In the genomic region with DNA sequence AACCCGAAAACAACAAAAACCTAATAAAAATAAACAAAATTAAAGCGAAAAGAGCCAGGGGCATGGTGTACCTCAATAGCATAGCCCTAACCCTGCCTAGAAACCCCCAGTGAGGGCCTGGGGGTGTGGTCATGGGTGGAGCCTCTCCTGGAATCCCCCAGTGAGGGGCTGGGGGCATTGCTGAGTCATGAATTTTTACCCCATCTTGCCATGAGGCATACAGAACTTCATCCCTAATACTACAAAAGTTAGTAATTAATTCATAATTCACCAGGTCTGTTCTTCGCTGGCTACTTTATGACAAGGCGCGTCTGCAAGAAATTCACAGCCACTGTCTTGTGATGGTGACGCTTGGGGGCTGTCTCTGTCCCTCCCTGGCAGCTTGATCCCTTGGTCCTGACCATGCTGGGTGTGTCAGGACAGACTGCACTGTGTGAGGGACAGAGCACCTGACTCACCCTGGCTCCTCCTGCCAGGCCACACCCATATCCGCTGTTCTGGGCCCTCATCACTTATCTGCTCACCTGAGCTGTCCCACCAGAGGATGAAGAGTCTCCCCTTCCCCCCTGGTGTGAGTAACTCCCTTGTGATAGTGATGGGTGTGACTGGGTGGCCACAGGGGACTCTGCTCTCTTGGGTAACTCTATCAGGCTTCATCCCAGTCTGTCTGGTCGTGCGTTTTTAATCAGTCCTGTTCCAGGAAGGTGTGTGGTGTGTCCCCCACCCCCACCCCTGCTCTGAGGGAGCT, we compare ENCODE assay signal across 18 mouse cellular contexts. TPM values are rescaled to one million over a fixed set of nuclear protein-coding genes. Genes with fewer than 3 reads are reported as not detected.
DNase-seq lines count a peak whose midpoint lies in the region; ATAC-seq lines count a peak whose summit lies in the region.
"Had no signal": no experiment of that assay in that cellular context is flagged by ENCODE, and none has a peak within 500 bp of the region (broad histone marks: within the 10 kb centered on the region; RNA-seq: fewer than 3 reads in every experiment).

No protein-coding gene starts in this region.

- H3K4me1 ChIP-seq in heart, embryonic 10.5 days, result peaks cover 15% of the 10 kb centered on the region
- H3K4me1 ChIP-seq in liver, embryonic 13.5 days (replicated peaks), result peaks cover 80% of the 10 kb centered on the region
- H3K4me1 ChIP-seq in stomach, embryonic 16.5 days (ENCODE audit: control insufficient read depth, insufficient read depth, low read length), result no peaks in the 10 kb centered on the region
- 0 out of 2 replicates have a peak, but pooled peaks cover 4% of the 10 kb centered on the region for H3K4me1 ChIP-seq in limb, embryonic 10.5 days
- H3K4me1 ChIP-seq: hindbrain, embryonic 15.5 days; kidney, embryonic 15.5 days had no signal

- no peaks in the 10 kb centered on the region for H3K36me3 ChIP-seq in heart, embryonic 10.5 days
- peaks cover 5% of the 10 kb centered on the region; the same call in 1 of the 2 replicates for H3K36me3 ChIP-seq in liver, embryonic 13.5 days
- no peaks in the 10 kb centered on the region for H3K36me3 ChIP-seq in stomach, embryonic 16.5 days (ENCODE audit: control insufficient read depth, insufficient read depth, low read length)
- no peaks in the 10 kb centered on the region for H3K36me3 ChIP-seq in limb, embryonic 10.5 days
- H3K36me3 ChIP-seq: hindbrain, embryonic 15.5 days; kidney, embryonic 15.5 days had no signal

- peak; percentile 89 for ATAC-seq in liver, embryonic 13.5 days (ENCODE audit: low read depth)
- ATAC-seq in stomach, embryonic 16.5 days (ENCODE audit: insufficient read depth, low FRiP score), result peak; percentile 78
- ATAC-seq: activated CD4-positive, CD25-positive, alpha-beta regulatory T cell, adult 4 months had no signal

- H3K4me3 ChIP-seq in heart, embryonic 10.5 days, result no peak overlapping the region
- H3K4me3 ChIP-seq in liver, embryonic 13.5 days (replicated peaks), result no peak overlapping the region
- H3K4me3 ChIP-seq in stomach, embryonic 16.5 days (replicated peaks; ENCODE audit: low read length), result no peak overlapping the region
- no peak overlapping the region for H3K4me3 ChIP-seq in limb, embryonic 10.5 days
- H3K4me3 ChIP-seq: hindbrain, embryonic 15.5 days; kidney, embryonic 15.5 days; layer of hippocampus, adult 2 months had no signal

- 0 out of 2 replicates have a peak, but pooled peaks cover 16% of the 10 kb centered on the region for H3K27me3 ChIP-seq in heart, embryonic 10.5 days (ENCODE audit: insufficient read depth, poor library complexity, severe bottlenecking)
- H3K27me3 ChIP-seq in liver, embryonic 13.5 days, result no peaks in the 10 kb centered on the region
- H3K27me3 ChIP-seq in stomach, embryonic 16.5 days (ENCODE audit: control insufficient read depth, insufficient read depth, low read length), result no peaks in the 10 kb centered on the region
- 0 out of 2 replicates have a peak, but pooled peaks cover 4% of the 10 kb centered on the region for H3K27me3 ChIP-seq in limb, embryonic 10.5 days (ENCODE audit: low read depth, poor library complexity, severe bottlenecking)
- H3K27me3 ChIP-seq: hindbrain, embryonic 15.5 days; kidney, embryonic 15.5 days had no signal

- peak; percentile 90 for DNase-seq in heart, embryonic 10.5 days (ENCODE audit: low spot score)
- no peak for DNase-seq in heart, adult 9 months (ENCODE audit: low spot score in 2 of 2)
- DNase-seq in c-Kit-positive CD71-positive TER-119-positive erythroid progenitor cells, embryonic 14.5 days (ENCODE audit: low spot score), result peak; percentile 57
- peak; percentile 67 for DNase-seq in liver, embryonic 13.5 days
- no peak for DNase-seq in limb, embryonic 10.5 days (ENCODE audit: low spot score)
- DNase-seq in cerebellum, adult 11 months, result no peak
- DNase-seq in frontal cortex, postnatal 25 days (ENCODE audit: low spot score in 2 of 2), result no peak
- DNase-seq: cerebellum, adult 8-10 months; gastrocnemius, postnatal 14 days; lung, adult 18-20 months; lung, postnatal 4 days; right cerebral cortex, adult 18-20 months; thymus, adult 2 months had no signal

- H3K9me3 ChIP-seq in heart, embryonic 10.5 days, result no peaks in the 10 kb centered on the region
- H3K9me3 ChIP-seq in liver, embryonic 13.5 days (replicated peaks), result peaks cover 4% of the 10 kb centered on the region
- no peaks in the 10 kb centered on the region for H3K9me3 ChIP-seq in stomach, embryonic 16.5 days (replicated peaks; ENCODE audit: control insufficient read depth, low read length)
- no peaks in the 10 kb centered on the region for H3K9me3 ChIP-seq in limb, embryonic 10.5 days (replicated peaks)
- H3K9me3 ChIP-seq: hindbrain, embryonic 15.5 days; kidney, embryonic 15.5 days had no signal

- 0 out of 2 replicates have a peak overlapping the region, but pooled peaks have one; percentile 22 for H3K27ac ChIP-seq in heart, embryonic 10.5 days
- peak overlapping the region; percentile 71 for H3K27ac ChIP-seq in liver, embryonic 13.5 days
- no peak overlapping the region; the same call in 1 of the 2 replicates for H3K27ac ChIP-seq in stomach, embryonic 16.5 days (ENCODE audit: low read length)
- H3K27ac ChIP-seq in limb, embryonic 10.5 days, result no peak overlapping the region
- H3K27ac ChIP-seq: hindbrain, embryonic 15.5 days; kidney, embryonic 15.5 days; layer of hippocampus, adult 2 months had no signal

- peak overlapping the region; percentile 41 for H3K4me2 ChIP-seq in liver, embryonic 13.5 days
- no peak overlapping the region for H3K4me2 ChIP-seq in stomach, embryonic 16.5 days (ENCODE audit: low read depth, low read length)
- H3K4me2 ChIP-seq: hindbrain, embryonic 15.5 days; kidney, embryonic 15.5 days had no signal

- 51% methylated on average over 9 of the region's 9 CpGs for WGBS in heart, embryonic 10.5 days
- 42% methylated on average over 9 of the region's 9 CpGs for WGBS in liver, embryonic 13.5 days (ENCODE audit: insufficient replicate concordance)
- WGBS in stomach, embryonic 16.5 days, result 59% methylated on average over 9 of the region's 9 CpGs
- 65% methylated on average over 9 of the region's 9 CpGs for WGBS in limb, embryonic 10.5 days

- H3K9ac ChIP-seq in liver, embryonic 13.5 days, result peak overlapping the region; percentile 33
- no peak overlapping the region for H3K9ac ChIP-seq in stomach, embryonic 16.5 days (ENCODE audit: low read length)
- H3K9ac ChIP-seq: hindbrain, embryonic 15.5 days; kidney, embryonic 15.5 days had no signal

RNA-seq across cellular contexts. Expression of gene Creb3l3, which starts 3.6 kb away (rescaled TPM):
- polyA plus RNA-seq in heart, embryonic 10.5 days (2016; fragmentation: Nextera tagmentation; extraction: Ambion mirVana), result 0.43 and 2.4 TPM in 2 replicates
- 22.3 and 22.5 TPM in 2 replicates for polyA plus RNA-seq in liver, embryonic 13.5 days (2015; fragmentation: Nextera tagmentation; extraction: Ambion mirVana)
- 14.5 and 18.9 TPM in 2 replicates for polyA plus RNA-seq in stomach, embryonic 16.5 days (2015; fragmentation: Nextera tagmentation; extraction: Ambion mirVana)
- 0.58 and 0.66 TPM in 2 replicates for polyA plus RNA-seq in limb, embryonic 10.5 days (2016; fragmentation: Nextera tagmentation; extraction: Ambion mirVana)
- polyA plus RNA-seq: activated CD4-positive, CD25-positive, alpha-beta regulatory T cell, adult 4 months had no signal

RNA-seq across cellular contexts. Expression of gene Map2k2, which starts 10.6 kb away (rescaled TPM):
- 173 and 196 TPM in 2 replicates for polyA plus RNA-seq in heart, embryonic 10.5 days (2016; fragmentation: Nextera tagmentation; extraction: Ambion mirVana)
- polyA plus RNA-seq in liver, embryonic 13.5 days (2015; fragmentation: Nextera tagmentation; extraction: Ambion mirVana), result 127 and 130 TPM in 2 replicates
- 143 and 145 TPM in 2 replicates for polyA plus RNA-seq in stomach, embryonic 16.5 days (2015; fragmentation: Nextera tagmentation; extraction: Ambion mirVana)
- 244 and 245 TPM in 2 replicates for polyA plus RNA-seq in limb, embryonic 10.5 days (2016; fragmentation: Nextera tagmentation; extraction: Ambion mirVana)

RNA-seq across cellular contexts. Expression of gene Thop1, which starts 25.3 kb away (rescaled TPM):
- 58.0 and 73.9 TPM in 2 replicates for polyA plus RNA-seq in heart, embryonic 10.5 days (2016; fragmentation: Nextera tagmentation; extraction: Ambion mirVana)
- polyA plus RNA-seq in liver, embryonic 13.5 days (2015; fragmentation: Nextera tagmentation; extraction: Ambion mirVana), result 35.1 and 38.2 TPM in 2 replicates
- polyA plus RNA-seq in stomach, embryonic 16.5 days (2015; fragmentation: Nextera tagmentation; extraction: Ambion mirVana), result 55.4 and 64.4 TPM in 2 replicates
- 113 and 128 TPM in 2 replicates for polyA plus RNA-seq in limb, embryonic 10.5 days (2016; fragmentation: Nextera tagmentation; extraction: Ambion mirVana)

RNA-seq across cellular contexts. Expression of gene Sgta, which starts 35.1 kb away (rescaled TPM):
- polyA plus RNA-seq in heart, embryonic 10.5 days (2016; fragmentation: Nextera tagmentation; extraction: Ambion mirVana), result 197 and 226 TPM in 2 replicates
- 69.1 and 71.6 TPM in 2 replicates for polyA plus RNA-seq in liver, embryonic 13.5 days (2015; fragmentation: Nextera tagmentation; extraction: Ambion mirVana)
- polyA plus RNA-seq in stomach, embryonic 16.5 days (2015; fragmentation: Nextera tagmentation; extraction: Ambion mirVana), result 163 and 167 TPM in 2 replicates
- 284 and 291 TPM in 2 replicates for polyA plus RNA-seq in limb, embryonic 10.5 days (2016; fragmentation: Nextera tagmentation; extraction: Ambion mirVana)

RNA-seq across cellular contexts. Expression of gene Zbtb7a, which starts 39.9 kb away (rescaled TPM):
- polyA plus RNA-seq in heart, embryonic 10.5 days (2016; fragmentation: Nextera tagmentation; extraction: Ambion mirVana), result 17.6 and 18.6 TPM in 2 replicates
- 49.1 and 49.6 TPM in 2 replicates for polyA plus RNA-seq in liver, embryonic 13.5 days (2015; fragmentation: Nextera tagmentation; extraction: Ambion mirVana)
- polyA plus RNA-seq in stomach, embryonic 16.5 days (2015; fragmentation: Nextera tagmentation; extraction: Ambion mirVana), result 36.6 and 47.4 TPM in 2 replicates
- 9.6 and 11.7 TPM in 2 replicates for polyA plus RNA-seq in limb, embryonic 10.5 days (2016; fragmentation: Nextera tagmentation; extraction: Ambion mirVana)

Comparison
In these comparisons a context has a peak if more than half of its experiments do, and no peak if none do; other contexts are left out.
1. DNase-seq: peak in heart, embryonic 10.5 days (single experiment), c-Kit-positive CD71-positive TER-119-positive erythroid progenitor cells, embryonic 14.5 days (single experiment) and liver, embryonic 13.5 days (single experiment); none in heart, adult 9 months (0 of 2), limb, embryonic 10.5 days (single experiment), cerebellum, adult 11 months (single experiment) and frontal cortex, postnatal 25 days (0 of 2).
2. H3K27ac ChIP-seq: peak in heart, embryonic 10.5 days (single experiment) and liver, embryonic 13.5 days (single experiment); none in stomach, embryonic 16.5 days (single experiment) and limb, embryonic 10.5 days (single experiment).